Mouse (Mus musculus) stomach, embryonic 16.5 days (tissue): Measurements from ENCODE around the gene Dnah17. TPM values are rescaled to one million over a fixed set of nuclear protein-coding genes. Genes with fewer than 3 reads are reported as not detected.

Experiments
- ATAC-seq: fragments of 200-750 bp; cut with Nextera tagmentation; 2 replicates; pipeline ENCODE4 v1.8.0; 2017; ENCODE audit warnings: moderate number of reproducible peaks, moderate TSS enrichment; ENCODE audit not compliant: insufficient read depth, low FRiP score
- H3K27ac ChIP-seq: fragments of 300-500 bp; sonication (generic); 2 replicates; pipeline ENCODE4 v1.5.1; 2014; ENCODE audit warnings: low read length
- H3K27me3 ChIP-seq: fragments of 300-500 bp; sonication (generic); 2 replicates; pipeline ENCODE4 v1.6.1; 2014; ENCODE audit warnings: low read length, control low read depth, mixed read lengths; ENCODE audit not compliant: control insufficient read depth, insufficient read depth
- H3K36me3 ChIP-seq: fragments of 300-500 bp; sonication (generic); 2 replicates; pipeline ENCODE4 v1.6.1; 2014; ENCODE audit warnings: low read length; ENCODE audit not compliant: control insufficient read depth, insufficient read depth
- H3K4me1 ChIP-seq: fragments of 300-500 bp; sonication (generic); 2 replicates; pipeline ENCODE4 v1.6.1; 2014; ENCODE audit warnings: low read length, control low read depth, mixed read lengths; ENCODE audit not compliant: control insufficient read depth, insufficient read depth
- H3K4me2 ChIP-seq: fragments of 300-500 bp; sonication (generic); 2 replicates; pipeline ENCODE4 v1.6.1; 2014; ENCODE audit warnings: low read depth, low read length, mixed read lengths
- H3K4me3 ChIP-seq: fragments of 300-500 bp; sonication (generic); replicated peaks from 2 replicates; pipeline ENCODE4 v1.5.1; 2014; ENCODE audit warnings: mild to moderate bottlenecking, low read length
- H3K9ac ChIP-seq: fragments of 300-500 bp; sonication (generic); 2 replicates; pipeline ENCODE4 v1.6.1; 2014; ENCODE audit warnings: low read length
- H3K9me3 ChIP-seq: fragments of 300-500 bp; sonication (generic); replicated peaks from 2 replicates; pipeline ENCODE4 v1.6.1; 2016; ENCODE audit warnings: low read length, control low read depth; ENCODE audit not compliant: control insufficient read depth
- WGBS: fragments of 180-500 bp; shearing (Covaris S2); extraction: QIAGEN DNeasy Blood & Tissue Kit; methylation state at CpG from one replicate; pipeline ENCODE4 v1.1.7; 2014; 5-methylcytosine and 5-hydroxymethylcytosine counted together
- polyA plus RNA-seq: library from polyadenylated mRNA; unstranded; fragments of >200 nt; fragmentation: Nextera tagmentation; extraction: Ambion mirVana; gene quantifications from 2 replicates; pipeline ENCODE4 v1.2.1, GENCODE M21; 2015

Dnah17 gene
- polyA plus RNA-seq, 1 experiment from 2014 or later = 0.13 TPM

DNA sequence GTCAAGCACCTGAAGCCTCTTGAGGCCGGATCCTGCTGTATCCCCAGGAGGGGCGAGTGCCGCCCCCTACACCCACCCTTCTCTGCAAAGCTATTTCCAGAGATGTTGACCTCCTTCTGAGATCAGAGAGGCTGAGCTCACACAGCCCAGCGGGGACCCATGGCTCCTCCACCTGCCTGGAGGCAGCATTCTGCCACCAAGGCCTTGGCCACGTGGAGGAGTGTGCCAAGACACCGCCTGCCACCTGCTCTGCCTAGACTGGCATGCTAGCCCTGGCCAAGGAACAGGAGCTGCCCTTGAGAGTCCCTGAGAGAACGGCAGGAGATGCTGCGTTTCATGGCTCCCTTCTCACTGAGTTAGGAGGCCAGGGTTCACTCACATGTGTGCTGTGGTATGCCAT is 34.1 kb upstream of the Dnah17 start:
- peaks cover 22% of the 10 kb centered on the region for H3K4me1 ChIP-seq
- no peak overlapping the region for H3K4me2 ChIP-seq
- no peaks in the 10 kb centered on the region for H3K27me3 ChIP-seq
- no peak overlapping the region for H3K4me3 ChIP-seq
- H3K27ac ChIP-seq = no peak overlapping the region; the same call in 1 of the 2 replicates
- H3K36me3 ChIP-seq = no peaks in the 10 kb centered on the region
- H3K9ac ChIP-seq = no peak overlapping the region
- H3K9me3 ChIP-seq = no peaks in the 10 kb centered on the region
- ATAC-seq = no peak
- WGBS = 73% methylated on average over 8 of the region's 8 CpGs

DNA sequence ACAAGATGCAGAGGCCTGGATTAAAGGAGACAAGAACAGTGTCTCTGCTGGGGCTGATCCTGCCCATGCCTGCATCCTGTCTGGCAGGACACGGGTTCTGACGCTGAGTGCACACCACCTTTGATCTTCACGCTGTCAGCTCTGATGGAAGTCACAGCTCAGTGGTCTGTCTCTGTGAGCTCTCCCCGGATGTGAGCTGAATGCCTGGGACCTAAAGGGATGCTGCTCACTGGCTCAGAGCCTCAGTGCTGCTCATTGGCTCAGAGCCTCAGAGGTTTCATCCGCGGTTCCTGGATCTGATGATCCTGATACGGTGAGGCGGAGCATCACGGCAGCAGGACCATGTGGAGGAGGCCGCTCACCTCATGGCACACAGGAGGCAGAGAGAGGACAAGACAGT is 31.8 kb upstream of the Dnah17 start:
- no peaks in the 10 kb centered on the region for H3K27me3 ChIP-seq
- H3K4me1 ChIP-seq = peaks cover 22% of the 10 kb centered on the region
- H3K36me3 ChIP-seq = no peaks in the 10 kb centered on the region
- no peak overlapping the region for H3K27ac ChIP-seq
- WGBS = 72% methylated on average over 10 of the region's 10 CpGs
- no peak for ATAC-seq
- H3K4me2 ChIP-seq = no peak overlapping the region
- no peak overlapping the region for H3K9ac ChIP-seq
- no peaks in the 10 kb centered on the region for H3K9me3 ChIP-seq
- H3K4me3 ChIP-seq = no peak overlapping the region

DNA sequence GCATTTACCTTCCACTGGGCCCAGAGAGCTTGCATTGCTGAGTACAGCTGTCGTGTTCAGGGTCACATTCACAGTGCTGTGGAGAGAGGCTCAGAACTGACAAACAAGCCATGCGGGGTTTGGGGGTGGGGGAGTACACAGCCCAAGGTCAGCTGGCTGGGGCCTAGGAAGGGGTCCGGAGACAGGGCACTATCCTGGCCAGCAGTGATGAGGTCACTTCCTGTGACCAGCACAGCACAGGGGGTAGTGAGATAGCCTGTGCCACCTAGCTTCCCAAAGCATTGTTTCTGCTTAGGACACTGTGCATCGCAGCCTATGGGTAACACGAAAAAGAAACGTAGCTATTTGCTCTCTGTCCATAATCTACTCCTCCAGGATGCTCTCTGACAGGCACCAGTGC is 30.8 kb upstream of the Dnah17 start:
- WGBS = 59% methylated on average over 6 of the region's 6 CpGs
- H3K9me3 ChIP-seq = no peaks in the 10 kb centered on the region
- no peak for ATAC-seq

DNA sequence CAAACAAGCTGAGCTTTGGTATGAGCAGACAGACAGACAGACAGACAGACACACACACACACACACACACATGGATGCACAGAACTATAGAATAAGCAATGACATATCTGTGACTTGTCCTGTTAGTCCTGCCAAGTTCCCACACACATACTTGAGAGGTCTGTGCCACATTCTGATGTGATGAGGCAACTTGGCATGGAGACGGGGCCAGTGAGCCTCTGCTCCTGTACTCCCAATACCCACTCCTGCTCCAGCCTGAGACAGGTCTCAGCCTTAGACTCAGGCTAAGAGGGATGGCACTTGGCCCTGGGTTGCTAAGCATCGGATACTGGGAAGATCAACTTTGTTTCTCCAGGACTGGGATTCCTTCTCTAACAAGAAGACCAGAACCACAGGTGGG is 30.3 kb upstream of the Dnah17 start:
- peaks cover 13% of the 10 kb centered on the region for H3K4me1 ChIP-seq
- H3K27ac ChIP-seq = no peak overlapping the region
- H3K9me3 ChIP-seq = no peaks in the 10 kb centered on the region
- no peak overlapping the region for H3K4me2 ChIP-seq
- H3K27me3 ChIP-seq = no peaks in the 10 kb centered on the region
- ATAC-seq = no peak
- no peak overlapping the region for H3K4me3 ChIP-seq
- H3K36me3 ChIP-seq = no peaks in the 10 kb centered on the region
- WGBS = 68% methylated on average over 2 of the region's 2 CpGs
- H3K9ac ChIP-seq = peak overlapping the region; percentile 23; the same call in 1 of the 2 replicates

More for the DNA sequence above, 30.8 kb upstream of the Dnah17 start:
- Histone ChIP-seq H3K9ac (no peak overlapping the region), H3K27ac (no peak overlapping the region), H3K4me1 (peaks cover 18% of the 10 kb centered on the region), H3K4me3 (no peak overlapping the region), H3K36me3 (no peaks in the 10 kb centered on the region), H3K4me2 (no peak overlapping the region), H3K27me3 (no peaks in the 10 kb centered on the region)

DNA sequence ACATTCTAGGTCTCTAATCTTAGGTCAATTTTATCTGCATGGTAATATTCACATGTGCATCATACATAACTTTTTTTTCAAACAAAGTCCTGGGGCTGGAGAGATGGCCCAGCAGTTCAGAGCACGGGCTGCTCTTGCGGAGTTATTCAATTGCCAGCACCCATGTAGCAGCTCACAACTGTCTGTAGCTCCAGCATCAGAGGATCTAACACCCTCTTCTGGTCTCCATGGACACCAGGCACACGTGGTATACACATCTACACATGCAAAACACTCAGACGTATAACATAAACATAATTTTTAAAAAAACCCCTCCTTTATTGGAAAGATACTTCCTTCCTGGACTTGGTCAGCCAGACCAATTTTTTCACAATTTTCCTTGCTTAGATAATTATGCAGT is 28.3 kb upstream of the Dnah17 start:
- no peak overlapping the region for H3K4me3 ChIP-seq
- H3K9me3 ChIP-seq = no peaks in the 10 kb centered on the region
- H3K4me1 ChIP-seq = peaks cover 7% of the 10 kb centered on the region; the same call in 1 of the 2 replicates
- WGBS = 54% methylated on average over 4 of the region's 4 CpGs
- H3K27me3 ChIP-seq = no peaks in the 10 kb centered on the region
- no peak for ATAC-seq
- H3K9ac ChIP-seq = no peak overlapping the region
- H3K4me2 ChIP-seq = no peak overlapping the region
- H3K27ac ChIP-seq = no peak overlapping the region
- H3K36me3 ChIP-seq = no peaks in the 10 kb centered on the region

DNA sequence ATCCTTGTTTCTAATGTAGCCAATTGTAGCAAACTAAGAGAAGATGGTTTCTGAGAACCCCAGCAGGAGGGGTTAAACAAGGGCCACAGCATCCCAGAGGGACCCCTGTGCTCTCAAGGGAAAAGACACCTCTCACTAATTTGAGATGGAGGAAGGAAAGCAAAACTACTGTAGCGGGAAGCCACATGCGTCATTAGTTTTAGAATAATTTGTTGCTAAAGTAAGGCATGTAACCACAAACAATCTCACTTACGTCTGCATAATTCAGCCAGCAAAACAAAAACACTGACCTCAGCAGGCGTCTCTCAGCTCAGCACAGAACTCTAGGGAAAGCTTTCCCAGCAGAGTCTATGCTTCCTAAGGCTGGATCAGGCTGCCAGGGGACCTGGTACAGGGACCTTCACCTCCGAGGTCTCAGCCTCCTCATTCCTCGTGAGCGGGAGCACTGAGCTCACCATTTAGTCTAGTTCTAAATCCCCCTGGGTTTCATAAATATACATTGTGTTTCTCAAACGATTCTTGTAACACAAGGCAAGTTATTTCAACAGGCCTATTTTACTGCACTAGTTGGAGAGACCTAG is 26.1 kb upstream of the Dnah17 start:
- peak overlapping the region; percentile 6; the same call in 1 of the 2 replicates for H3K27ac ChIP-seq
- H3K9me3 ChIP-seq = no peaks in the 10 kb centered on the region; the same call in 1 of the 2 replicates
- WGBS = 70% methylated on average over 8 of the region's 8 CpGs
- H3K4me3 ChIP-seq = no peak overlapping the region
- no peaks in the 10 kb centered on the region for H3K27me3 ChIP-seq
- no peak overlapping the region for H3K9ac ChIP-seq
- no peaks in the 10 kb centered on the region for H3K36me3 ChIP-seq
- peaks cover 7% of the 10 kb centered on the region; the same call in 1 of the 2 replicates for H3K4me1 ChIP-seq
- no peak overlapping the region for H3K4me2 ChIP-seq
- no peak for ATAC-seq

DNA sequence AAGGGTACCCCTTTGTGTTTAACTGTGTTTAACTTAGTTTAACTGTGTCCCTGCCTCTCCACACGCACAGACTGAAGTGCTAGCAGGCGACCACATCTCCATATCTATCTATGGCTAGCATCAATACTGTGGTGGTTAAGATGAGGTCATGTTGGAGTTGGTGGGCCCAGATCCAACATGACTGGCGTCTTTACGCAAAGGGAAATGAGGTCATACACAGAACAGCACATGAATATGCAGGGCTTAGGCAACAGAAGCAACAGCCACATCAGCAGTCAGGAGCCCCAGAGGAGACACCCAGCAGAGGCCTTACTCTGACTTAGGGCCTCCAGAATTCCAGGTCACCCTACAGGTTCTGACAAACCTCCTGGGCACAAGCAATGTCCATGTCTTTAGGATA is 22.5 kb upstream of the Dnah17 start:
- 76% methylated on average over 4 of the region's 4 CpGs for WGBS
- H3K9ac ChIP-seq = no peak overlapping the region
- no peaks in the 10 kb centered on the region; the same call in 1 of the 2 replicates for H3K9me3 ChIP-seq
- no peaks in the 10 kb centered on the region for H3K36me3 ChIP-seq
- H3K27ac ChIP-seq = no peak overlapping the region
- peaks cover 15% of the 10 kb centered on the region; the same call in 1 of the 2 replicates for H3K4me1 ChIP-seq
- H3K4me3 ChIP-seq = no peak overlapping the region
- H3K27me3 ChIP-seq = no peaks in the 10 kb centered on the region
- no peak for ATAC-seq
- no peak overlapping the region for H3K4me2 ChIP-seq

DNA sequence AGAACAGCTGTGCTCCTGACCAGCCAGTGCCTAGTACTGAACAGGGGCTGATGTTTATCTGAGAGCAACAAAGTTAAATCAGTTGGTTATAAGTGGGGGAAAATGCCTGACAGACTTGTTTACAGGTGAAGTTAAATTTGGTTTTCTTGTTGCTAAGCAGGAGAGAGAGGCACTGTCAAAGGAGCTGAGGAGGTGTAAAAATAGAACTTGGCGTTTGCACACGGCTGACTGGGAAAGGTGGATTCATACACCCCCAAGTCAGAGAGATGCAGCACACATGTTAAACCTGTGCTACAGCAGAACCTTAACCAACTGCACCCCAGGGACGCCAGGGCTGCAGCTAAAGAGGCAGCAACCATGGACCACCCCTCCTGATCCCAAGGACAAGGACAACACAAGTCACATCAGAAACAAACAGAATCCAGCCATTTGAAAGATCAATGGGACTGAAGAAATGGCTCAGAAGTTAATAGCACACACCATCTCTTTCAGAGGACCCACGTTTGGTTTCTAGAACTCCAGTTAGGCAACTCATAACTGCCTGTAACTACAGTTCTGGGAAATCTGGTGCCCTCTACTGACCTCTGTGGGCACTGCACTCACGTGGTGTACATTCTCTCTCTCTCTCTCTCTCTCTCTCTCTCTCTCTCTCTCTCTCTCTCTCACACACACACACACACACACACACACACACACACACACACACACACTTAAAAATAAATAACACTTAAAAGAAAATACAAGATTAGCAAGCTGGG is 21.2 kb upstream of the Dnah17 start:
- H3K27ac ChIP-seq = peak overlapping the region; percentile 79; the same call in 1 of the 2 replicates
- H3K9ac ChIP-seq = no peak overlapping the region

DNA sequence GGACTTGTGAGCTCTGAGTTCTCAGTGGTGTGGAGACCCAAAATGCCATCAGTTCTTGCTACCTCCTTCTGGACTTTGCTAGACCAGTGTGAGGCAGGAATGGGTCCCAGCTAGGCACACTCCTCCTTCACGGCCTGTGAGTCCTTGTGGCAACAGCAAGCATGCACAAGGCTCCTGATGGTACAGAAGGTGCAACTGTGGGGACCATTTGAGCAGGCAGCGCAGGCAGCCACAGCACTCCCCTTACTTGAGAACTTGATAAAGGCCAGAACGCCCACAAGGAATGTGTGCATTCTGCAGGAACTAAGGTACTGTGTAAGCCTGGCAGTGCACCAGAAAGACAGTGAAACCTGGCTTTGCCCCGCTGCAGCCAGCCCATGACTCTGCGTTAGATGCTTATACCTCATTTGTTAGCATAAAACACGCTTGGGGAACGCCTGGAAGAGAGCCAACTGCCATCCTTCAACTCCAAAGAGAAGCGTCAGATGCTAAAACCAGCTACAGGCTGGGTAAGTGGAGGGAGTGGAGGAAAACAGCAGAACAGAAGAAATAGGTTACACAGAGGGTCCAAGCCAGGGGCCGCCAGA is 19.8 kb upstream of the Dnah17 start:
- peak; percentile 80; the same call in 1 of the 2 replicates for ATAC-seq
- H3K27me3 ChIP-seq = no peaks in the 10 kb centered on the region
- no peaks in the 10 kb centered on the region; the same call in 1 of the 2 replicates for H3K9me3 ChIP-seq
- H3K4me2 ChIP-seq = no peak overlapping the region
- no peak overlapping the region for H3K4me3 ChIP-seq
- H3K4me1 ChIP-seq = peaks cover 15% of the 10 kb centered on the region; the same call in 1 of the 2 replicates
- WGBS = 30% methylated on average over 9 of the region's 9 CpGs
- H3K9ac ChIP-seq = no peak overlapping the region
- no peaks in the 10 kb centered on the region for H3K36me3 ChIP-seq
- H3K27ac ChIP-seq = peak overlapping the region; percentile 79

More for the DNA sequence above, 21.2 kb upstream of the Dnah17 start:
- Histone ChIP-seq H3K27me3 (no peaks in the 10 kb centered on the region), H3K9me3 (no peaks in the 10 kb centered on the region; the same call in 1 of the 2 replicates), H3K4me1 (peaks cover 15% of the 10 kb centered on the region; the same call in 1 of the 2 replicates), H3K4me2 (no peak overlapping the region), H3K4me3 (no peak overlapping the region), H3K36me3 (no peaks in the 10 kb centered on the region)
- WGBS = 84% methylated on average over 5 of the region's 5 CpGs
- no peak for ATAC-seq
